Mouse (Mus musculus) activated CD4-positive, CD25-positive, alpha-beta regulatory T cell, adult 9 weeks (primary cell): ENCODE results near the gene Birc7. TPM values are rescaled to one million over a fixed set of nuclear protein-coding genes. Genes with fewer than 3 reads are reported as not detected.

Source experiments
- polyA plus RNA-seq: library from polyadenylated mRNA; unstranded; fragments of 100-300 nt; shearing (Covaris generic); gene quantifications from one replicate; pipeline ENCODE4 v1.2.1, GENCODE M21; 2017

The Birc7 gene
- polyA plus RNA-seq = not detected

DNA sequence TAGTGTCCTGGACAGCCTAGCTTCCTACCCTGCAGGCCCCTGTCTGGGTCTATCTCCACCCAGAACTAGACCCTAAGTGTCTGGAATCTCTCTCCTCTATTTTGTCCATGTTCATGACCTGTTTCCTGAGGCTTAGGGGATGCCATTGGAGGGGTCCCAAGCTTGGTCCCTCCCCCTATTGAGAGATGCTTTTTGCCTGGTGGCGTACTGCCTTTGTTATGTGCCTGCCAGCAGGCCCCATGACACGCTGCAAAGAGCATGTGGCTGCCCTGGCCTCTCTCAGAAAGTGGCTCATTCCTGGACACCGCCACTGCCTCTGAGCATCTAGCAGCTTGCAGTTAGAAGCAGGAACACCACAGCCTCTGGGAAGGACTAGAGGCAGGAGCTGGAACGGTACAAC is at the start of gene Birc7:
Gene Birc7 (plus strand): TSS at position 301 of the 400 bp plus-strand sequence.

DNA sequence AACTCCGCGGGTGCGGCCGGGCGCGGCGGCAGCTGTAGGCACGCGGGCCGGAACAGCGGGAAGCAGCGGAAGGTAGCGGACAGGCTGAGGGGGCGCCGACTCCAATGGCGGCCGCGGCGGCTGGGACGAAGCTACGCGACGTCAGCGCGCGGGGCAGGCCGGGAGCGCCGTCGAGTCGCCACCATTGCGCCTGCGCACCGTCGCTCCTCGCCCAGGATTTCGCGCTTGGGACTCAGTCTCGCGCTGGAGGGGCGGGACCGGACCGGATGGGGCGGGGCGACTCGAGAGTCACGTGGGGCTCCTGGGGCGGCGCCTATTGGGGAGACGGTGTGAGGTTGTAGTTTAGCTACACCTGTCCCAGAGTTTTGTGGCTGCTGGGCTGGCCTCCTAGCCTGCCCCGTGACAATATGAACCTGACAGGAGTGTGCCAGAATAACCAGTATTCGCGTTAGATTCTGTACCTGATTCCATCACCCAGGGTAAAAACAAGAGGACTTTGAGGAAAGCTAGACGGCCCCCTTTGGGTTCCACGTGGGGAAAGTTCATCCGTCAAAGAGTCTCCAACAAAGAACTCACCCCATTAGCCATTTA is 7.9 kb upstream of the Birc7 start, which contains the start of gene Ythdf1:
Gene Ythdf1 (minus strand): TSS at position 140 of the 591 bp plus-strand sequence.

GRCm38 (mm10) chr2:180954061-180955047 is 25.5 kb downstream of the Birc7 start, which contains the start of gene Nkain4:
Gene Nkain4 (minus strand): TSS chr2:180954699.

GRCm38 (mm10) chr2:180967010-180967763 is 38.4 kb downstream of the Birc7 start, which contains the start of gene Arfgap1:
Gene Arfgap1 (plus strand): TSS chr2:180967225.

Other genes starting within 250 kb of the Birc7 start
- gene Dido1, start 219.0 kb upstream of the Birc7 start, polyA plus RNA-seq = 78.7 TPM
- 30.5 TPM for gene Gid8, start 218.9 kb upstream of the Birc7 start, polyA plus RNA-seq
- gene Slc17a9, start 203.8 kb upstream of the Birc7 start, polyA plus RNA-seq = 81.8 TPM
- not detected for gene Bhlhe23, start 152.1 kb upstream of the Birc7 start, polyA plus RNA-seq
- 5.7 TPM for gene Ythdf1, start 8.1 kb upstream of the Birc7 start, polyA plus RNA-seq
- gene Nkain4, start 25.7 kb downstream of the Birc7 start, polyA plus RNA-seq = not detected
- 81.9 TPM for gene Arfgap1, start 38.2 kb downstream of the Birc7 start, polyA plus RNA-seq
- gene Col20a1, start 57.5 kb downstream of the Birc7 start, polyA plus RNA-seq = 1.8 TPM
- gene Chrna4, start 114.5 kb downstream of the Birc7 start, polyA plus RNA-seq = not detected
- gene Kcnq2, start 206.3 kb downstream of the Birc7 start, polyA plus RNA-seq = not detected
- gene Eef1a2, start 228.0 kb downstream of the Birc7 start, polyA plus RNA-seq = not detected